Mouse (Mus musculus) Muller cell, postnatal 12 days (primary cell): ENCODE data around the gene Ppp1r11.

Experiments used
- DNase-seq: peaks from one replicate; pipeline ENCODE4 v3.0.0-alpha.2; 2015; ENCODE audit errors: inconsistent ontology term

The Ppp1r11 gene

GRCm38 (mm10) chr17:36915076-36915475, 36.5 kb downstream of the Ppp1r11 start:
- DNase-seq: peak; percentile 45

DNA sequence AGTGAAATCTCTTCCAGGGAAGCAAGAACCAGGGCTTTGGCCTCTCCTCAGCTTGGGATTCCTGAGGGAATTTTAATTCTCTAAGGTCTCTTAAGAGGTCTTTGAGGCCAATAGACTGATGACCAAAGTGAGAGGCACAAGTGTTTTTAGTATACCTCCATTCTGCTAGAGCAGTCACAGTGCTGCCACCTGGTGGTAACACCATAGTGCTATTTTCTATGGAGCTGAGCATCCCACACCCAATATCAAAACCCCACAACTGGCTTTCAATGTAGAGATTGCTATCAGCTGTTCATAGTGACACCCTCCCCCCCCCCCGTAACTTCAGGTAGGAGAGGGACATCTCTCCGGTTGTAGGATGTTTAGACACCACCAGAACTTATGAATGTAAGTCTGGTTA, 37.4 kb downstream of the Ppp1r11 start:
- DNase-seq: peak; percentile 43

GRCm38 (mm10) chr17:36912031-36912430, 39.5 kb downstream of the Ppp1r11 start:
- DNase-seq: no peak

DNA sequence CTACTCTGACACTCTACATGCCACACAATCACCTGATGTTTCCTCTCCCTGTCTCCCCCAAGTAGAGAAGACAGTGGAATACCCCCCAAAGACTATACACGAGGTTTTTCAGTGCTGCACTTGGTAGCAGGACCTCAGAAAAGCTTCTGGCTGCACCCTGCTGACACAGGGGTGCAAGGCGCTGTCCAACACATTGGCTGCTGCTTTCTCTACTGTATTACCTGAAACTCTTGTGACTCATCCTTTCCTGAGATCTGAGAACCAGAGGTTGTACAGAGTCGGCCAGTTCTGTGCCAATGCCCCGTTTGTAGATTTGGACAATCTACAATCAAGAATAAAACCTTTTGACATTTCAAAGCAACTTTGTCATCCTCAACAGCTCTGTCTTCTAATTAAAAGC, 41.7 kb downstream of the Ppp1r11 start:
- DNase-seq: no peak

GRCm38 (mm10) chr17:36908235-36908634, 43.3 kb downstream of the Ppp1r11 start:
- DNase-seq: no peak

DNA sequence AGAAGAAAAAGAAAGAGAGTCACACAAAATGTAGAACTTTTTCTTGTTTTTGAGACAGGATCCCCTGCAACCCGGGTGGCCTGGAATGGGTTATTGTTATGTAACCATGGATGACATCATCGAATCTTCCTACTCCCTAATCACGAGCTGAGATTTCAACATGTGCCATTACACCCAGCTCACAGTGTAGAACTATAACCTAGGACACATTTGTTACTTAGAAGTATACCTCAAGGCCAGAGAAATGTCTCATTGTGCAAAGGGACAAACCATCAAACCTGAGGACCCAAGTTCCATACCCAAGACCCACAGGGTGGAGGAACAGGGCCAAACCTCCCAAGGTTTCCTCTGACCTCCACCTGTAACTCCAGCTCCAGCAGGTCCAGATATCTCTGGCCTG, 47.9 kb downstream of the Ppp1r11 start:
- DNase-seq: no peak

- DNase-seq: no peak
These were observed 50.9 kb downstream of the Ppp1r11 start for GRCm38 (mm10) chr17:36900691-36901090.

- no peak for DNase-seq
These were observed 51.5 kb downstream of the Ppp1r11 start for GRCm38 (mm10) chr17:36900001-36900400.

- DNase-seq: no peak
These were observed 52.2 kb downstream of the Ppp1r11 start for GRCm38 (mm10) chr17:36899376-36899775.
